Mouse (Mus musculus): ENCODE results near the gene Rora.

DNA sequence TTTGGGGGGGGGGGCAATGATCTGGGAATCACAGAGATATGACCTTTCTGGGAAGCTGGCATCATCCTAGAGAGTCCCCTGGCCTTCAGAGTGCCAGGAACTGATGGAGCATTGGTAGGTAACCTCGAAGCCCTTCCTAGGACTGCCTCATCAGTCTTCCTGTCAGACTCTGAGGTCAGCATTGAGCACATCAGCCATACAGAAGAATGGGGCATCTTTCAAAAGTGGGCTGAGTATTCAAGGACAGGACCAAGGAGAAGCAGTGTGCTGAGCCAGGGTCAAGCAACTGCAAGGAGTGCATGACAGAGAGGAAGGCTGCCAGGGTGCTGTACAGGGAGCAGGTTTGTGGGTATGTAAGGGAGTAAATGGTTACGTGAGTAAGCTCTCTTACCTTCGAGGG, 523.4 kb downstream of the Rora start:
- no peak for TF ChIP-seq POLR2A (IDR thresholded peaks at IDR 0.05; ENCODE audit: control insufficient read depth, extremely low read depth, insufficient read depth, low read length, poor library complexity)
- no peak for TF ChIP-seq CTCF (IDR thresholded peaks at IDR 0.05; ENCODE audit: borderline replicate concordance, control insufficient read depth, extremely low read depth, insufficient read depth, low read length, poor library complexity)

All from thymus, adult 2 months (tissue).